Mouse (Mus musculus): ENCODE measurements around the gene Glis2.

Gene Glis2

DNA sequence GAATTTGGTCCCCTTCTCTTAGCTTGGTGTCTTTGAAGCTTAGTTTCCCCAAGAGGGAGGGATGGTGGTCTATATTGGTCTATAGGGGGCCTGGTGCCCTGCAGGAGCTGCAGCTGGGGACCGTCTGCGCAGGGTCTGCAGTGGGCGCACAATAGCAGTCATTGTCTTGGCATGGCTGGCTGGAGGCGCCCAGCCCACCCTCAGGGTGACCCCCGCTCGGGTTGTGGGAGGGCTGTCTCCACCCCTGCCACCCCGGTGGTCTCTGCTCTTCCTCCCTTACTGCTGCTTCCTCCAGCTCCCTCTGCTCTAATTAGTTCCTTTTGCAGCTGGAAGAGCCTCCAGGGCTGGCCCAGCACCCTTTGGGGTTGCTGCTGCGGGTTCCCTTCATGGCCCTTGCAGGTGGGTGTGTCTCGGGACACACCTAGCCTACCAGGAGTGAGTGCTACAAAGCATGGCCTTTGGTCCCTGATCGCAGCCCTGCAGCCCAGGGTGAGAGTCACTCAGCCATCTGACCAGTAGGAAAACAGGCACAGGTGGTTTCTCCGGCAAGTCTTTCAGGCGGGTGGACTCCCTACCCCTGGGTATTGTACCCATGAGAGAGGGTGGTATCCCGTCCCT is 11.1 kb downstream of the Glis2 start:
- ChIA-PET POLR2A (interaction anchor here (0.5 to 34.6 kb wide), 18 partner anchors 9 to 116 kb away, joined by 3 to 632 read pairs (median 6); partner anchors contain the start of genes Glis2 (in 2 of the 4), Tfap4 (in 2 of the 4), Coro7 (in 1 of the 4) and Srl (in 1 of the 4)), CTCF (interaction anchor here (0.5 to 4.8 kb wide), 21 partner anchors 11 to 320 kb away, joined by 3 to 72 read pairs (median 4); partner anchors contain the start of genes Srl (in 1 of the 4) and Tfap4 (in 1 of the 4))

DNA sequence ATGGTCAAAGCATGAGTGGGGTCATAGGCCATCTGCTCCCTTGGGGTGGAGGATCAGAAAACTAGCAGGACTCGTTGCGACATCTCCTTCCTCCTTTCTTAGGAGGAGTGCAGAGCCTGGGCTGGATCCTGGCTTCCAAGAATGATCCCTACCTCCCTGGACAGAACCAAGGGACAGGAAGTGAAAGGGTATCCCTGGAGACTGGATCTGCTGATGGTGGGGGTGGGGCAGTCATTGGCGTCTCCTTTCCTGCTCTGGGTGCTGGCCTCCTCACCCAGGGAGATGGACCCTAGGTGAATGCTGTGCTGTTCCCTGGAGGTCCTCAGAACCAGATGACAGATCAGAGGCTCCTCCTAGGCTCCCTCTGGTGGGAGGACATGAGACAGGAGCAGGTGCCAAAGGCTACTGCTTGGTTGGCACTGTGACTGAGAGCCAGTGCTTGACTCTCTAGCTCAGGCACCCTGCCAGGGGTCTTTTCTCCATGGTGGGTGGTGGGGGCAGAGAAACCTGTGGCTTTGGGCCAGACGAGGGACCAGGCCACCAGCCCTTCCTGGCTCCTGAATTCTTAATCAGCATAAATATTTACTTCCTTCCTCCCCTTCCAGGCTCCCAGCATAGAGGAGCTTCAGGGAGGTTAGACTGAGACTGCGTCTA is 12.0 kb downstream of the Glis2 start:
- ChIA-PET CTCF (interaction anchor here (0.6 to 4.9 kb wide), 38 partner anchors 10 to 291 kb away, joined by 3 to 72 read pairs (median 8); partner anchors contain the start of genes Tfap4 (in 3 of the 4) and Pam16 (in 2 of the 4)), POLR2A (interaction anchor here in 2 of 4 experiments (0.8 to 34.6 kb wide), 22 partner anchors 11 to 274 kb away, joined by 3 to 632 read pairs (median 13); partner anchors contain the start of genes Glis2 (in 2 of the 2), Pam16 (in 2 of the 2), Srl (in 2 of the 2) and Tfap4 (in 2 of the 2))

DNA sequence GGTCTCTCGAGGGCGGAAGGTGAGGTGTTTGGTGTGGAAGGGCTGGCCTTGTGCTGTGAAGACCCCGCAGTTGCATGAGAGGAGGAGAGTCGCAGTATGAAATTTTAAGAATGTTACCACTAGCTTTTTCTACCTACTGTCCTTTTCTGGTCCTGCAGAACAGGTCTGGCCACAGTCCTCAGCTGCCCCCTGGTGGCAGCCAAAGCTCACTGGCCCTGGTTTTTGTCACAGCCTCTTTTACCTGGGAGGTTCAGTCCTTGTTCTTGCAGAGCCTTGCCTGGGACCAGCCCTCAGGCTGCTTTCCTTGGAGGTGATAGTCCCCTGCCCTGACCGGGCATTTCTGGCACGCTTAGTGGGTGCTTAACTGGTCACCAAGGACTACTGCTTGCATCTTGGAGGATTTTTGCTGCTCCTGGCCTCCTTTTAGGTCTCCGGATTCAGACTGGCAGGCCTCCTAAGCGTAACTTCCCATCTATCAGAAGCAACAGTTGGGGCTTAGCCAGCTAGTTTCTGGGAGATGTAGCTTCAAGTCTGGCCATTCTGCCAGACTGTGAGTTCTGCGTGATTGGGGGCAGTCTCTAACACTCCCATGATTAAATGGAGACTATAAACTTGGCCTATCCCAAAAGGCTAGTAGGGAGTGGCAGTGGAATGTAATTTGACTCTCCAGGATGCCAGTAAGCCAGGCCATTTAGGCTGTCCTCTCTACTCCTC is 13.5 kb downstream of the Glis2 start:
- POLR2A ChIA-PET = interaction anchor here (0.5 to 34.6 kb wide), 63 partner anchors 7 to 531 kb away, joined by 3 to 632 read pairs (median 5); partner anchors contain the start of genes Tfap4 (in 3 of the 4), Glis2 (in 2 of the 4), Pam16 (in 2 of the 4) and Srl (in 2 of the 4)

DNA sequence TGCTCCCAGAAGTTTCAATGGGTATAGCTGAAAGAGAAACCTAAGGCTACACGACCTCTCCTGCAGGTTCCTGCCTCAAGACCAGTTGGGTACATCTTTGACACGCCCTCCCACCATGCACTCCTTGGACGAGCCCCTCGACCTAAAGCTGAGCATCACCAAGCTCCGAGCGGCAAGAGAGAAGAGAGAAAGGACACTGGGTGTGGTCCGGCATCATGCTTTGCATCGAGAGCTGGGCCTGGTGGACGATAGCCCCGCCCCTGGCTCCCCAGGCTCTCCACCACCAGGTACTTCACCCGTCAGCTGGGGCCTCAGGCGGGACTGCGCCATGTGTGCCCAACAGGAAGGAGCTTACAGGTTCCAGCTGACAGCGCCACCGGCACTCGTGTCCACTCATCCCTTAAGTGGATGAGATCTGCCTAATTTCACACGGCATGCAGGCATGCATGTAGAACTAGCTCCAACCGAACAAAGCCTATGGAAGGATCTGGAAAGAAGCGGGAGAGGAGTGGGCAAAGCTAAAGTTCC is 14.1 kb downstream of the Glis2 start:
- ChIA-PET CTCF (interaction anchor here (0.5 to 4.9 kb wide), 66 partner anchors 8 to 341 kb away, joined by 3 to 72 read pairs (median 6); partner anchors contain the start of genes Tfap4 (in 4 of the 4), Pam16 (in 2 of the 4) and Srl (in 2 of the 4)), POLR2A (interaction anchor here (0.5 to 34.6 kb wide), 54 partner anchors 7 to 532 kb away, joined by 3 to 632 read pairs (median 5); partner anchors contain the start of genes Tfap4 (in 3 of the 4), Glis2 (in 2 of the 4), Pam16 (in 2 of the 4) and Coro7 (in 1 of the 4))

More for the DNA sequence above, 13.5 kb downstream of the Glis2 start:
- CTCF ChIA-PET = interaction anchor here (0.5 to 4.9 kb wide), 99 partner anchors 8 to 512 kb away, joined by 3 to 72 read pairs (median 6); partner anchors contain the start of genes Tfap4 (in 4 of the 4), Pam16 (in 3 of the 4), Coro7 (in 2 of the 4) and Srl (in 2 of the 4)

- ChIA-PET POLR2A (interaction anchor here in 2 of 4 experiments (0.7 to 34.6 kb wide), 19 partner anchors 6 to 269 kb away, joined by 3 to 632 read pairs (median 4); partner anchors contain the start of genes Coro7 (in 2 of the 2), Pam16 (in 2 of the 2), Srl (in 1 of the 2) and Tfap4 (in 1 of the 2)), CTCF (interaction anchor here (0.6 to 2.0 kb wide), 17 partner anchors 10 to 295 kb away, joined by 3 to 7 read pairs (median 4); partner anchors contain the start of gene Pam16 (in 1 of the 4))
Observed at GRCm38 (mm10) chr16:4611193-4611592, 16.7 kb downstream of the Glis2 start.

DNA sequence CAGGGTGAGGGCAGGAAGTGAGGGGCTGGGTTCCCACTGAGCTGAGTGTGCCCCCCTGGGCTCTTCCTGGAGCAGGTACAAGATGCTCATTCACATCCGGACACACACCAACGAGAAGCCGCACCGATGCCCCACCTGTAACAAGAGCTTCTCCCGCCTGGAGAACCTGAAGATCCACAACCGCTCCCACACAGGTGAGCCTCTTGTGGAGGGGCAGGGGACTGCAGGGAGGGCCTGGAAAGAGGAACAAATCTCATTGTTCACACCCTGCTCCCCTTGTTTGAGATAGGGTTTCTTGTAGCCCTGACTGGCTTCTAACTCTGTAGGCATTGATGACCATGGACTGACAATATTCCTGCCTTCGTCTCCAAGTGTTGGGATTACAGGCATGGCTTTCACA is 17.2 kb downstream of the Glis2 start:
- CTCF ChIA-PET = interaction anchor here (0.6 to 2.0 kb wide), 18 partner anchors 11 to 295 kb away, joined by 3 to 7 read pairs (median 4); partner anchors contain the start of gene Pam16 (in 1 of the 4)
- POLR2A ChIA-PET = interaction anchor here in 2 of 4 experiments (0.7 to 34.6 kb wide), 17 partner anchors 10 to 499 kb away, joined by 3 to 632 read pairs (median 4); partner anchors contain the start of genes Coro7 (in 2 of the 2), Pam16 (in 2 of the 2), Srl (in 1 of the 2) and Tfap4 (in 1 of the 2)

GRCm38 (mm10) chr16:4613736-4614135 is 19.2 kb downstream of the Glis2 start:
- POLR2A ChIA-PET = interaction anchor here in 2 of 4 experiments (1.1 to 34.6 kb wide), 7 partner anchors 10 to 71 kb away, joined by 3 to 632 read pairs (median 5); partner anchors contain the start of genes Pam16 (in 2 of the 2), Tfap4 (in 2 of the 2) and Srl (in 1 of the 2)

GRCm38 (mm10) chr16:4614639-4615038 is 20.1 kb downstream of the Glis2 start:
- POLR2A ChIA-PET = interaction anchor here (0.6 to 34.6 kb wide), 17 partner anchors 7 to 266 kb away, joined by 3 to 632 read pairs (median 7); partner anchors contain the start of genes Pam16 (in 3 of the 4) and Tfap4 (in 2 of the 4)
- CTCF ChIA-PET = interaction anchor here (0.5 to 6.2 kb wide), 11 partner anchors 7 to 202 kb away, joined by 3 to 39 read pairs (median 4); partner anchors contain the start of gene Srl (in 1 of the 4)

More at GRCm38 (mm10) chr16:4613736-4614135, 19.2 kb downstream of the Glis2 start:
- CTCF ChIA-PET = interaction anchor here (0.5 to 1.6 kb wide), 7 partner anchors 16 to 94 kb away, joined by 3 to 14 read pairs (median 4); partner anchors contain the start of gene Srl (in 1 of the 4)

DNA sequence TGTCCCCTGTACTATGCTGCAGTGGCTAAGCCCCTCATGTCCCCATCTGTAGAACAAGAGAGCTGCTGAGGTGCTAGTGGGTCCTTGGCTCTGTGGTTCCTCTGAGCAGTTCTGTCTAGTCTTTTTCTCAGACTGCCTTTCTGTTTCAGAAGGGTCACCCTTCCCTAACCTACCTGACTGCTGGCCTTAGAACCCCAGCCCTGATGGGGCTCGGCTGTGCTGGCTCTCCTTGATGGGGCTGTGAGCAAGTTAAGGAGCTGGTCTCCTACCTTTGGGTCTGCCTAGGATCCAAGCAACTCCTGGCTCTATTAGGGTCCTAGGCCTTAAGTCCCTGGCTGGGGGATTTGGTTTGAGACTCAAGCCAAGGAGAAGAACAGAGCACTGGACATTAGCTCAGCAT is 20.8 kb downstream of the Glis2 start:
- ChIA-PET POLR2A (interaction anchor here in 3 of 4 experiments (0.7 to 34.6 kb wide), 23 partner anchors 7 to 719 kb away, joined by 3 to 632 read pairs (median 4); partner anchors contain the start of genes Pam16 (in 3 of the 3) and Tfap4 (in 2 of the 3)), CTCF (interaction anchor here (0.5 to 6.2 kb wide), 11 partner anchors 8 to 129 kb away, joined by 3 to 39 read pairs (median 5); partner anchors contain the start of genes Srl (in 1 of the 4) and Tfap4 (in 1 of the 4))

DNA sequence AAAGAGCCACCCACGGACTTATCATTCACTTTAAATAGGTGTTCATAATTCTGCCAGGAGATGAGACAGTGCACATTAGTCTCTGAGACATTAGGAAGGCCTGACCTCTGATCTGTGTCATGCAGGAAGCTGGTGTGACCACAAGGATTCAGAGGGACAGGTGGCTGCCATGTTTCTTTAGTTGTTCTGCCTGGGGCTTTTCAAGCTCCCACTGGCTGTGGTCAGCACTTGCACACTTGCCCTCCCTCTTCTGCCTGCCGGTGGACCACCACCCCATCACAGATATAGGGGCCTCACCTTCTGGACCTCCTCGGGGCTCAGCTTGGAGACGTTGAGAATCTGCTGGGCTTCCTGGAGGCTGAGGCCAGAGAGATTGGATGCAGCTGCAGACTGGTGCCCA is 22.3 kb downstream of the Glis2 start:
- POLR2A ChIA-PET = interaction anchor here in 3 of 4 experiments (0.6 to 34.6 kb wide), 19 partner anchors 8 to 745 kb away, joined by 3 to 632 read pairs (median 7); partner anchors contain the start of genes Pam16 (in 3 of the 3), Tfap4 (in 2 of the 3) and Naa60 (in 1 of the 3)
- CTCF ChIA-PET = interaction anchor here in 3 of 4 experiments (0.9 to 6.2 kb wide), 8 partner anchors 9 to 68 kb away, joined by 3 to 39 read pairs (median 4); no protein-coding TSS in a partner anchor

GRCm38 (mm10) chr16:4624074-4624473 is 29.6 kb downstream of the Glis2 start:
- ChIA-PET POLR2A (interaction anchor here (0.6 to 34.6 kb wide), 67 partner anchors 8 to 389 kb away, joined by 3 to 632 read pairs (median 6); partner anchors contain the start of genes Tfap4 (in 4 of the 4), Coro7 (in 2 of the 4), Srl (in 2 of the 4) and Cdip1 (in 1 of the 4)), CTCF (interaction anchor here in 3 of 4 experiments (0.5 to 2.2 kb wide), 21 partner anchors 8 to 579 kb away, joined by 3 to 10 read pairs (median 4); partner anchors contain the start of genes Dnaja3 (in 1 of the 3), Tfap4 (in 1 of the 3) and Vasn (in 1 of the 3))

- ChIA-PET CTCF (interaction anchor here (0.5 to 2.2 kb wide), 23 partner anchors 8 to 578 kb away, joined by 3 to 10 read pairs (median 4); partner anchors contain the start of genes Dnaja3 (in 1 of the 4), Tfap4 (in 1 of the 4) and Vasn (in 1 of the 4)), POLR2A (interaction anchor here (0.6 to 34.6 kb wide), 78 partner anchors 7 to 535 kb away, joined by 3 to 632 read pairs (median 5); partner anchors contain the start of genes Tfap4 (in 4 of the 4), Coro7 (in 2 of the 4), Srl (in 2 of the 4) and Cdip1 (in 1 of the 4))
Observed at GRCm38 (mm10) chr16:4624481-4625110, 30.1 kb downstream of the Glis2 start, which contains the start of gene Pam16. Gene Pam16 (minus strand): TSS chr16:4624988.

DNA sequence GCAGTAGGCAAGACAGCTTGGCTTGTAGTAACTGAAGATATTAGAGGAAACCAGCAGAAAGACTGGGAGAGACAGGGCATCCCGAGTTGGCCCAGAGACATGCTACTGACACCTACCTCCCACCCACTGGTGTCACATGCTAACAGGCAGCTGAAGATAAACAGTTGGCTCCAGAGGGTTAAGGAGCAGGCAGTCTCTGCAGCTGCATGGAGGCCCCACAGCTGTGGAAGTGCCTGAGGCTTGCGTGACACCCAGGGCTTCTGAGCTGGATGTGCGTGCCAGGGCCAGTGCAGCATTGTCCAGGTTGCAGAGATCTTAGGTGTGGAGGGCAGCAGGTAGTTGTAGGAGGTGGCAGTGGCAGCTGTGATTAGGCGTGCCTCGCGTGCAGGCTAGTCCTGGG is 32.6 kb downstream of the Glis2 start:
- POLR2A ChIA-PET = interaction anchor here in 2 of 4 experiments (0.5 to 5.8 kb wide), 13 partner anchors 9 to 440 kb away, joined by 3 to 35 read pairs (median 4); partner anchors contain the start of genes Srl (in 2 of the 2), Tfap4 (in 2 of the 2), Ubald1 (in 2 of the 2) and Dnaja3 (in 1 of the 2)
- CTCF ChIA-PET = interaction anchor here (0.6 to 2.0 kb wide), 4 partner anchors 19 to 477 kb away, joined by 3 to 5 read pairs (median 4); no protein-coding TSS in a partner anchor

DNA sequence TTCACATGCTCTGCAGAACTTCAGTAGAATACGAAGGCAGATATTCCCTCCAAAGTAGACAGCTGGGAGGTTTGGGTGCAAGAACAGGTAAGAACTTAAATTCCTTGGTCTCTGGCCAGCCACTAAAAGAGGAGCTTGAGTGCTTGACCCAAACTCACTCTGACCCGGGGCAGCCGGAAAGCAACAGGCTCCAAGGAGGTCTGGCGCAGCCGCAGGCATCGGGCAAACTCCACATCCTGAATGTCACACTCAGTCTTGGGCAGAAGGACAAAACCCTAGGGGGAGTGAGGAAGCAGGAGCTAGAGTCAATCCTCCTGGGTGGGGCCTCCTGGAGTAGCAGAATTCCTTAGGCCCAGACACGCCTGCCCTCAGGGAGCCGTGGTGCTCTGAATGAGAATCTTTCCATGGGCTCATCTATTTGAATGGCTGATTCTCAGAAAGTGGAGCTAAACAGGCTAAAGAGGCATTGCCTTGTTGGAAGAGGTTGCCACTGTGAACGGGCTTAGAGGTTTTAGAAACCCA is 34.4 kb downstream of the Glis2 start:
- CTCF ChIA-PET = interaction anchor here (0.7 to 8.8 kb wide), 22 partner anchors 8 to 335 kb away, joined by 3 to 118 read pairs (median 6); partner anchors contain the start of genes Anks3 (in 1 of the 4), Dnaja3 (in 1 of the 4) and Vasn (in 1 of the 4)

More for the DNA sequence above, 34.4 kb downstream of the Glis2 start:
- POLR2A ChIA-PET = interaction anchor here (0.7 to 2.6 kb wide), 32 partner anchors 9 to 420 kb away, joined by 3 to 21 read pairs (median 4); partner anchors contain the start of genes Coro7 (in 3 of the 4), Ubald1 (in 2 of the 4), Cdip1 (in 1 of the 4) and Dnaja3 (in 1 of the 4)
